Mouse (Mus musculus): ENCODE data around the gene Olfr693.

- TF ChIP-seq GATA1 (IDR thresholded peaks at IDR 0.05; ENCODE audit: low read length) (no peak), TAL1 (IDR thresholded peaks at IDR 0.05; ENCODE audit: low read length) (no peak)
Observed at GRCm38 (mm10) chr7:106691714-106692113, 11.3 kb upstream of the Olfr693 start, which contains the start of gene Olfr694.
